Mouse (Mus musculus): ENCODE measurements around the gene Cracr2a. TPM values are rescaled to one million over a fixed set of nuclear protein-coding genes. Genes with fewer than 3 reads are reported as not detected.

The Cracr2a gene
- polyA plus RNA-seq, 1 experiment from 2014 or later = 1.2 TPM

GRCm38 (mm10) chr6:127537035-127537434, 24.1 kb upstream of the Cracr2a start:
- no peaks in the 10 kb centered on the region for H3K36me3 ChIP-seq
- 75% methylated on average over 7 of the region's 7 CpGs for WGBS

GRCm38 (mm10) chr6:127538118-127538517, 23.0 kb upstream of the Cracr2a start:
- H3K27ac ChIP-seq (replicated peaks) = no peak overlapping the region
- no peaks in the 10 kb centered on the region for H3K9me3 ChIP-seq (replicated peaks)
- 0 out of 2 replicates have a peak, but pooled peaks cover 3% of the 10 kb centered on the region for H3K27me3 ChIP-seq (replicated peaks)
- no peaks in the 10 kb centered on the region for H3K36me3 ChIP-seq
- ATAC-seq (ENCODE audit: low FRiP score) = no peak
- H3K9ac ChIP-seq (replicated peaks) = no peak overlapping the region
- H3K4me1 ChIP-seq = peaks cover 4% of the 10 kb centered on the region
- no peak overlapping the region for H3K4me3 ChIP-seq (replicated peaks)
- WGBS = 64% methylated on average over 2 of the region's 2 CpGs
- no peak overlapping the region for H3K4me2 ChIP-seq

More at GRCm38 (mm10) chr6:127537035-127537434, 24.1 kb upstream of the Cracr2a start:
- H3K9ac ChIP-seq (replicated peaks) = no peak overlapping the region
- peaks cover 4% of the 10 kb centered on the region for H3K4me1 ChIP-seq
- H3K9me3 ChIP-seq (replicated peaks) = no peaks in the 10 kb centered on the region
- H3K4me2 ChIP-seq = no peak overlapping the region
- no peak overlapping the region for H3K27ac ChIP-seq (replicated peaks)
- 0 out of 2 replicates have a peak, but pooled peaks cover 3% of the 10 kb centered on the region for H3K27me3 ChIP-seq (replicated peaks)
- H3K4me3 ChIP-seq (replicated peaks) = no peak overlapping the region
- ATAC-seq (ENCODE audit: low FRiP score) = no peak

GRCm38 (mm10) chr6:127539226-127539625, 21.9 kb upstream of the Cracr2a start:
- no peak for ATAC-seq (ENCODE audit: low FRiP score)
- no peak overlapping the region for H3K27ac ChIP-seq (replicated peaks)
- WGBS = 95% methylated on average over 4 of the region's 4 CpGs
- H3K9me3 ChIP-seq (replicated peaks) = no peaks in the 10 kb centered on the region
- H3K27me3 ChIP-seq (replicated peaks) = 0 out of 2 replicates have a peak, but pooled peaks cover 8% of the 10 kb centered on the region
- H3K4me2 ChIP-seq = no peak overlapping the region
- no peak overlapping the region for H3K9ac ChIP-seq (replicated peaks)
- H3K4me3 ChIP-seq (replicated peaks) = no peak overlapping the region
- no peaks in the 10 kb centered on the region for H3K36me3 ChIP-seq
- H3K4me1 ChIP-seq = peaks cover 4% of the 10 kb centered on the region

- ATAC-seq (ENCODE audit: low FRiP score) = no peak
- Histone ChIP-seq H3K9me3 (replicated peaks) (no peaks in the 10 kb centered on the region), H3K9ac (replicated peaks) (no peak overlapping the region), H3K36me3 (no peaks in the 10 kb centered on the region), H3K27ac (replicated peaks) (no peak overlapping the region), H3K4me2 (no peak overlapping the region), H3K4me3 (replicated peaks) (no peak overlapping the region), H3K27me3 (replicated peaks) (0 out of 2 replicates have a peak, but pooled peaks cover 8% of the 10 kb centered on the region), H3K4me1 (peaks cover 4% of the 10 kb centered on the region)
- 67% methylated on average over 5 of the region's 5 CpGs for WGBS
Observed at GRCm38 (mm10) chr6:127539659-127540058, 21.5 kb upstream of the Cracr2a start.

GRCm38 (mm10) chr6:127540517-127540916, 20.6 kb upstream of the Cracr2a start:
- H3K4me1 ChIP-seq = peaks cover 4% of the 10 kb centered on the region
- no peak overlapping the region for H3K4me3 ChIP-seq (replicated peaks)
- H3K4me2 ChIP-seq = no peak overlapping the region
- 0 out of 2 replicates have a peak, but pooled peaks cover 8% of the 10 kb centered on the region for H3K27me3 ChIP-seq (replicated peaks)
- no peak for ATAC-seq (ENCODE audit: low FRiP score)
- H3K36me3 ChIP-seq = no peaks in the 10 kb centered on the region
- WGBS = 79% methylated on average over 4 of the region's 4 CpGs
- H3K9me3 ChIP-seq (replicated peaks) = no peaks in the 10 kb centered on the region
- no peak overlapping the region for H3K9ac ChIP-seq (replicated peaks)
- no peak overlapping the region for H3K27ac ChIP-seq (replicated peaks)

- Histone ChIP-seq H3K36me3 (no peaks in the 10 kb centered on the region), H3K9me3 (replicated peaks) (no peaks in the 10 kb centered on the region), H3K9ac (replicated peaks) (no peak overlapping the region), H3K4me1 (peaks cover 12% of the 10 kb centered on the region), H3K4me3 (replicated peaks) (no peak overlapping the region), H3K4me2 (peak overlapping the region; percentile 13), H3K27me3 (replicated peaks) (0 out of 2 replicates have a peak, but pooled peaks cover 8% of the 10 kb centered on the region), H3K27ac (replicated peaks) (no peak overlapping the region)
- 22% methylated on average over 18 of the region's 18 CpGs for WGBS
- ATAC-seq (ENCODE audit: low FRiP score) = peak; percentile 81
Observed at GRCm38 (mm10) chr6:127541617-127542374, 19.3 kb upstream of the Cracr2a start.

- peaks cover 19% of the 10 kb centered on the region for H3K4me1 ChIP-seq
- no peaks in the 10 kb centered on the region for H3K36me3 ChIP-seq
- 0 out of 2 replicates have a peak, but pooled peaks cover 5% of the 10 kb centered on the region for H3K27me3 ChIP-seq (replicated peaks)
- WGBS = 48% methylated on average over 4 of the region's 4 CpGs
- no peak overlapping the region for H3K9ac ChIP-seq (replicated peaks)
- no peak for ATAC-seq (ENCODE audit: low FRiP score)
- no peak overlapping the region for H3K4me2 ChIP-seq
- no peaks in the 10 kb centered on the region for H3K9me3 ChIP-seq (replicated peaks)
- H3K27ac ChIP-seq (replicated peaks) = no peak overlapping the region
- no peak overlapping the region for H3K4me3 ChIP-seq (replicated peaks)
Observed at GRCm38 (mm10) chr6:127546676-127547075, 14.5 kb upstream of the Cracr2a start.

GRCm38 (mm10) chr6:127552940-127553339, 8.2 kb upstream of the Cracr2a start:
- H3K9ac ChIP-seq (replicated peaks) = no peak overlapping the region
- no peaks in the 10 kb centered on the region for H3K36me3 ChIP-seq
- H3K4me1 ChIP-seq = 0 out of 2 replicates have a peak, but pooled peaks cover 7% of the 10 kb centered on the region
- ATAC-seq (ENCODE audit: low FRiP score) = no peak
- H3K27ac ChIP-seq (replicated peaks) = no peak overlapping the region
- H3K9me3 ChIP-seq (replicated peaks) = no peaks in the 10 kb centered on the region
- no peak overlapping the region for H3K4me3 ChIP-seq (replicated peaks)
- 80% methylated on average over 4 of the region's 4 CpGs for WGBS
- no peak overlapping the region for H3K4me2 ChIP-seq
- no peaks in the 10 kb centered on the region for H3K27me3 ChIP-seq (replicated peaks)

- 82% methylated on average over 6 of the region's 6 CpGs for WGBS
- H3K36me3 ChIP-seq = no peaks in the 10 kb centered on the region
- no peak overlapping the region for H3K27ac ChIP-seq (replicated peaks)
- no peak overlapping the region for H3K9ac ChIP-seq (replicated peaks)
- no peak overlapping the region for H3K4me2 ChIP-seq
- no peaks in the 10 kb centered on the region for H3K9me3 ChIP-seq (replicated peaks)
- H3K4me1 ChIP-seq = no peaks in the 10 kb centered on the region
- no peak for ATAC-seq (ENCODE audit: low FRiP score)
- H3K4me3 ChIP-seq (replicated peaks) = no peak overlapping the region
- 0 out of 2 replicates have a peak, but pooled peaks cover 3% of the 10 kb centered on the region for H3K27me3 ChIP-seq (replicated peaks)
Observed at GRCm38 (mm10) chr6:127555553-127555952, 5.6 kb upstream of the Cracr2a start.

- Histone ChIP-seq H3K9me3 (replicated peaks) (no peaks in the 10 kb centered on the region), H3K27me3 (replicated peaks) (0 out of 2 replicates have a peak, but pooled peaks cover 3% of the 10 kb centered on the region), H3K9ac (replicated peaks) (peak overlapping the region; percentile 36), H3K4me2 (peak overlapping the region; percentile 75), H3K4me3 (replicated peaks) (peak overlapping the region; percentile 42), H3K4me1 (peaks cover 9% of the 10 kb centered on the region), H3K27ac (replicated peaks) (no peak overlapping the region), H3K36me3 (no peaks in the 10 kb centered on the region)
- 11% methylated on average over 7 of the region's 7 CpGs for WGBS
- ATAC-seq (ENCODE audit: low FRiP score) = no peak
Observed at GRCm38 (mm10) chr6:127560872-127561230, 287 bp upstream of the Cracr2a start.

- WGBS = 78% methylated on average over 4 of the region's 4 CpGs
- no peak for ATAC-seq (ENCODE audit: low FRiP score)
- Histone ChIP-seq H3K4me1 (peaks cover 9% of the 10 kb centered on the region), H3K9ac (replicated peaks) (no peak overlapping the region), H3K27me3 (replicated peaks) (0 out of 2 replicates have a peak, but pooled peaks cover 3% of the 10 kb centered on the region), H3K9me3 (replicated peaks) (no peaks in the 10 kb centered on the region), H3K4me3 (replicated peaks) (no peak overlapping the region), H3K27ac (replicated peaks) (no peak overlapping the region), H3K4me2 (no peak overlapping the region), H3K36me3 (no peaks in the 10 kb centered on the region)
Observed at GRCm38 (mm10) chr6:127563511-127563910, 2.4 kb downstream of the Cracr2a start.

Measured in neural tube, embryonic 15.5 days (tissue).